ENCODE assay signal across 9 mouse cellular contexts in the genomic region with DNA sequence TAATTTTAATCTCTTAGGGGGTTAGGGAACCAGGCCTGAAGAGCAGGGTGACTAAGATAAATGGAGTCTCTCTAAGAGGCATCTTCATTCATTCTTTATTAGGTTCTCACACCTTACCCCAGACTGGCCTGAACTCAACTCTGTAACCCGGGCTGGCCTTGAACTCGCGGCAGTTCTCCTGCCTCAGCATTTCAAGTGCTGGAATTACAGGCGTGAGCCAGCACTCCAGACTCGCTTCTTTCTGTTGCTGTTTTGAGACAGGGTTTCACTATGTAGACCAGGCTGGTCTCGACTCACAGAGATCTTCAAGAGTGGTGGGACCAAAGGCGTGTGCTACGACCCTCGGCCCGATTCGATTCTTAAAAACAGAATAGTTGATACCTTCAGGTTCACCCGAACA. TPM values are rescaled to one million over a fixed set of nuclear protein-coding genes. Genes with fewer than 3 reads are reported as not detected.
DNase-seq lines count a peak whose midpoint lies in the region; ATAC-seq and TF ChIP-seq lines count a peak whose summit lies in the region.
"Had no signal": no experiment of that assay in that cellular context is flagged by ENCODE, and none has a peak within 500 bp of the region (broad histone marks: within the 10 kb centered on the region; RNA-seq: fewer than 3 reads in every experiment).

No protein-coding gene starts in this region.

- intact Hi-C loops in gastrocnemius, postnatal 14 days (cut with DNase I; ENCODE audit: low total_unique reads): no loop called here
- intact Hi-C loops in left cerebral cortex, postnatal 14 days (cut with DNase I): no loop called here

- peak overlapping the region; percentile 66 to 83 for H3K4me3 ChIP-seq in ES-E14 (ENCODE audit: insufficient read depth in 1 of 2, low read depth in 1 of 2, low read length in 2 of 2, poor library complexity in 1 of 2, severe bottlenecking in 1 of 2)
- peak overlapping the region; percentile 63 for H3K4me3 ChIP-seq in embryonic facial prominence, embryonic 14.5 days (ENCODE audit: low read depth, low read length)
- peak overlapping the region; percentile 77 for H3K4me3 ChIP-seq in intestine, embryonic 16.5 days (ENCODE audit: low read length)

- H3K27ac ChIP-seq in ES-E14 (ENCODE audit: insufficient read depth, low read depth, low read length, poor library complexity, severe bottlenecking): peak overlapping the region; percentile 74
- H3K27ac ChIP-seq in embryonic facial prominence, embryonic 14.5 days (replicated peaks; ENCODE audit: low read depth, low read length): peak overlapping the region; percentile 50; the same call in 1 of the 2 replicates
- peak overlapping the region; percentile 53 for H3K27ac ChIP-seq in intestine, embryonic 16.5 days (ENCODE audit: low read length)

- 0 out of 2 replicates have a peak, but pooled peaks have one; percentile 0 for ATAC-seq in embryonic facial prominence, embryonic 14.5 days (ENCODE audit: low read depth)
- no peak; the same call in none of the 2 replicates for ATAC-seq in intestine, embryonic 16.5 days

- H3K9me3 ChIP-seq in ES-E14 (ENCODE audit: control insufficient read depth, insufficient read depth, low read depth, low read length): no peaks in the 10 kb centered on the region
- H3K9me3 ChIP-seq in embryonic facial prominence, embryonic 14.5 days (ENCODE audit: control insufficient read depth, low read length): no peaks in the 10 kb centered on the region
- H3K9me3 ChIP-seq in intestine, embryonic 16.5 days (ENCODE audit: control insufficient read depth, low read length): no peaks in the 10 kb centered on the region

- H3K4me2 ChIP-seq in embryonic facial prominence, embryonic 14.5 days (ENCODE audit: low read depth, low read length): peak overlapping the region; percentile 74
- H3K4me2 ChIP-seq in intestine, embryonic 16.5 days (ENCODE audit: low read depth, low read length): peak overlapping the region; percentile 74

- in situ Hi-C loops in ES-E14 (cut with MboI; ENCODE audit: low sequenced_read_pairs in 2 of 2, unreplicated experiment in 2 of 2): no loop called here

- WGBS in embryonic facial prominence, embryonic 14.5 days: 21% methylated on average over 12 of the region's 12 CpGs
- WGBS in intestine, embryonic 16.5 days: 23% methylated on average over 12 of the region's 12 CpGs

- H3K27me3 ChIP-seq in embryonic facial prominence, embryonic 14.5 days (replicated peaks; ENCODE audit: control insufficient read depth, insufficient read depth, low read length): peaks cover 4% of the 10 kb centered on the region; the same call in 1 of the 2 replicates
- H3K27me3 ChIP-seq in intestine, embryonic 16.5 days (replicated peaks; ENCODE audit: control insufficient read depth, insufficient read depth, low read length): no peaks in the 10 kb centered on the region

- H3K9ac ChIP-seq in ES-E14 (ENCODE audit: insufficient read depth, low read depth, low read length, poor library complexity, severe bottlenecking): peak overlapping the region; percentile 84
- H3K9ac ChIP-seq in embryonic facial prominence, embryonic 14.5 days (ENCODE audit: low read depth, low read length): peak overlapping the region; percentile 77
- H3K9ac ChIP-seq in intestine, embryonic 16.5 days (ENCODE audit: low read depth, low read length): peak overlapping the region; percentile 74

- H3K4me1 ChIP-seq in ES-E14 (ENCODE audit: control insufficient read depth in 2 of 2, insufficient read depth in 2 of 2, low read length in 2 of 2, poor library complexity in 1 of 2): peaks cover 3 to 6% of the 10 kb centered on the region in 2 experiments
- H3K4me1 ChIP-seq in embryonic facial prominence, embryonic 14.5 days (ENCODE audit: control insufficient read depth, insufficient read depth, low read length): peaks cover 15% of the 10 kb centered on the region
- H3K4me1 ChIP-seq in intestine, embryonic 16.5 days (ENCODE audit: control insufficient read depth, insufficient read depth, low read length): peaks cover 9% of the 10 kb centered on the region

- peak; percentile 11 to 17 for DNase-seq in gastrocnemius, adult 8-10 months (ENCODE audit: low spot score in 2 of 2)
- no peak for DNase-seq in gastrocnemius, postnatal 14 days
- DNase-seq in ES-E14 (ENCODE audit: low read depth, low spot score): no peak
- DNase-seq in embryonic facial prominence, embryonic 14.5 days (ENCODE audit: low spot score): peak; percentile 15
- peak; percentile 35 for DNase-seq in lung, postnatal 10 days
- no peak for DNase-seq in Muller cell, postnatal 12 days (ENCODE audit: inconsistent ontology term)
- no peak for DNase-seq in left cerebral cortex, postnatal 14 days (ENCODE audit: low spot score in 2 of 2)

- peaks cover 23% of the 10 kb centered on the region for H3K36me3 ChIP-seq in ES-E14 (ENCODE audit: control insufficient read depth, insufficient read depth, low read length, poor library complexity, severe bottlenecking)
- H3K36me3 ChIP-seq in embryonic facial prominence, embryonic 14.5 days (ENCODE audit: control insufficient read depth, insufficient read depth, low read length): peaks cover 31% of the 10 kb centered on the region
- 0 out of 2 replicates have a peak, but pooled peaks cover 4% of the 10 kb centered on the region for H3K36me3 ChIP-seq in intestine, embryonic 16.5 days (ENCODE audit: control insufficient read depth, insufficient read depth, low read length)

TF ChIP-seq in ES-E14, 5 proteins besides CTCF, POLR2A, EP300 and RAD21:
- TF ChIP-seq MAFK (IDR thresholded peaks at IDR 0.05; ENCODE audit: insufficient read depth, low read depth, low read length) (peak; percentile 48; the same call in 1 of the 2 replicates), CHD2 (IDR thresholded peaks at IDR 0.05; ENCODE audit: low read depth, low read length) (no peak)

RNA-seq across cellular contexts. Expression of a gene that starts 1.3 kb away (rescaled TPM):
- 10 to 100 TPM; 41.3 to 51.9 (median 48.3) TPM for total RNA-seq in gastrocnemius, adult 8-10 months (2022)
- 10 to 100 TPM; 46.3 to 53.3 TPM for total RNA-seq in gastrocnemius, postnatal 14 days (2021)
- 211 and 247 TPM in 2 replicates for total RNA-seq in ES-E14 (2012; rRNA removed)
- 48.9 and 53.2 TPM in 2 replicates for polyA plus RNA-seq in embryonic facial prominence, embryonic 14.5 days (2014; fragmentation: Nextera tagmentation; extraction: Ambion mirVana)
- polyA plus RNA-seq in intestine, embryonic 16.5 days (2015; fragmentation: Nextera tagmentation; extraction: Ambion mirVana): 51.6 and 52.3 TPM in 2 replicates
- total RNA-seq in left cerebral cortex, postnatal 14 days (2021): 10 to 100 TPM; 94.1 to 98.8 TPM

RNA-seq across cellular contexts. Expression of a gene that starts 2.7 kb away (rescaled TPM):
- total RNA-seq in gastrocnemius, adult 8-10 months (2022): 10 to 100 TPM; 12.2 to 15.2 (median 13.7) TPM
- 10 to 100 TPM in 1 of 2 experiments, 1 to 10 TPM in 1; 9.3 to 11.0 TPM for total RNA-seq in gastrocnemius, postnatal 14 days (2021)
- 25.3 and 30.2 TPM in 2 replicates for total RNA-seq in ES-E14 (2012; rRNA removed)
- polyA plus RNA-seq in embryonic facial prominence, embryonic 14.5 days (2014; fragmentation: Nextera tagmentation; extraction: Ambion mirVana): 5.2 and 5.5 TPM in 2 replicates
- polyA plus RNA-seq in intestine, embryonic 16.5 days (2015; fragmentation: Nextera tagmentation; extraction: Ambion mirVana): 6.9 and 7.4 TPM in 2 replicates
- 10 to 100 TPM; 28.9 to 29.0 TPM for total RNA-seq in left cerebral cortex, postnatal 14 days (2021)

RNA-seq across cellular contexts. Expression of a gene that starts 21.9 kb away (rescaled TPM):
- total RNA-seq in gastrocnemius, adult 8-10 months (2022): not detected
- not detected for total RNA-seq in gastrocnemius, postnatal 14 days (2021)
- 2.6 TPM in 1 of 2 replicates, not detected in the other for total RNA-seq in ES-E14 (2012; rRNA removed)
- 11.4 and 13.1 TPM in 2 replicates for polyA plus RNA-seq in embryonic facial prominence, embryonic 14.5 days (2014; fragmentation: Nextera tagmentation; extraction: Ambion mirVana)
- 7.8 and 11.3 TPM in 2 replicates for polyA plus RNA-seq in intestine, embryonic 16.5 days (2015; fragmentation: Nextera tagmentation; extraction: Ambion mirVana)
- not detected for total RNA-seq in left cerebral cortex, postnatal 14 days (2021)
- total RNA-seq: layer of hippocampus, postnatal 25 days had no signal

RNA-seq across cellular contexts. Expression of a gene that starts 36.7 kb away (rescaled TPM):
- total RNA-seq in gastrocnemius, adult 8-10 months (2022): 10 to 100 TPM; 28.7 to 31.0 (median 29.5) TPM
- total RNA-seq in gastrocnemius, postnatal 14 days (2021): 10 to 100 TPM; 29.8 to 31.2 TPM
- 32.6 and 35.5 TPM in 2 replicates for total RNA-seq in ES-E14 (2012; rRNA removed)
- polyA plus RNA-seq in embryonic facial prominence, embryonic 14.5 days (2014; fragmentation: Nextera tagmentation; extraction: Ambion mirVana): 18.1 and 19.1 TPM in 2 replicates
- polyA plus RNA-seq in intestine, embryonic 16.5 days (2015; fragmentation: Nextera tagmentation; extraction: Ambion mirVana): 11.5 and 12.0 TPM in 2 replicates
- 10 to 100 TPM; 31.7 to 32.6 TPM for total RNA-seq in left cerebral cortex, postnatal 14 days (2021)

RNA-seq across cellular contexts. Expression of a gene that starts 58.0 kb away (rescaled TPM):
- under 1 TPM; 0.13 to 0.54 (median 0.29) TPM for total RNA-seq in gastrocnemius, adult 8-10 months (2022)
- total RNA-seq in gastrocnemius, postnatal 14 days (2021): under 1 TPM; 0.53 to 0.96 TPM
- 0.22 TPM in 1 of 2 replicates, not detected in the other for total RNA-seq in ES-E14 (2012; rRNA removed)
- polyA plus RNA-seq in embryonic facial prominence, embryonic 14.5 days (2014; fragmentation: Nextera tagmentation; extraction: Ambion mirVana): 0.68 and 0.97 TPM in 2 replicates
- polyA plus RNA-seq in intestine, embryonic 16.5 days (2015; fragmentation: Nextera tagmentation; extraction: Ambion mirVana): 0.07 and 0.09 TPM in 2 replicates
- 1 to 10 TPM in 1 of 2 experiments, under 1 TPM in 1; 0.75 to 1.2 TPM for total RNA-seq in left cerebral cortex, postnatal 14 days (2021)

Comparison
In these comparisons a context has a peak if more than half of its experiments do, and no peak if none do; other contexts are left out.
1. DNase-seq: peak in gastrocnemius, adult 8-10 months (2 of 2), embryonic facial prominence, embryonic 14.5 days (single experiment) and lung, postnatal 10 days (single experiment); none in gastrocnemius, postnatal 14 days (single experiment), ES-E14 (single experiment), Muller cell, postnatal 12 days (single experiment) and left cerebral cortex, postnatal 14 days (0 of 2).
2. Peak in every context shown above with its lines, with median percentiles within 50 percentile points of each other: H3K27ac ChIP-seq, H3K4me3 ChIP-seq and H3K9ac ChIP-seq.